Mouse (Mus musculus) hindbrain, embryonic 16.5 days (tissue): ENCODE measurements around the gene Dpm1. TPM values are rescaled to one million over a fixed set of nuclear protein-coding genes. Genes with fewer than 3 reads are reported as not detected.

Experiments used
- ATAC-seq: fragments of 200-750 bp; cut with Nextera tagmentation; 2 replicates; pipeline ENCODE4 v1.8.0; 2017; ENCODE audit warnings: moderate TSS enrichment, moderate library complexity
- H3K27ac ChIP-seq: fragments of 300-500 bp; sonication (generic); 2 replicates; pipeline ENCODE4 v1.5.1; 2014; ENCODE audit warnings: low read depth, mild to moderate bottlenecking, control low read depth, low read length, moderate library complexity
- H3K27me3 ChIP-seq: fragments of 300-500 bp; sonication (generic); replicated peaks from 2 replicates; pipeline ENCODE4 v1.6.1; 2014; ENCODE audit warnings: low read length; ENCODE audit not compliant: control insufficient read depth, insufficient read depth
- H3K36me3 ChIP-seq: fragments of 300-500 bp; sonication (generic); 2 replicates; pipeline ENCODE4 v1.6.1; 2014; ENCODE audit warnings: mild to moderate bottlenecking, low read length, moderate library complexity, mixed read lengths; ENCODE audit not compliant: control insufficient read depth, insufficient read depth
- H3K4me1 ChIP-seq: fragments of 300-500 bp; sonication (generic); 2 replicates; pipeline ENCODE4 v1.6.1; 2014; ENCODE audit warnings: low read depth, low read length; ENCODE audit not compliant: control insufficient read depth, insufficient read depth
- H3K4me2 ChIP-seq: fragments of 300-500 bp; sonication (generic); 2 replicates; pipeline ENCODE4 v1.6.1; 2014; ENCODE audit warnings: mild to moderate bottlenecking, low read length, control low read depth, moderate library complexity
- H3K4me3 ChIP-seq: fragments of 300-500 bp; sonication (generic); 2 replicates; pipeline ENCODE4 v1.5.1; 2014; ENCODE audit warnings: mild to moderate bottlenecking, low read length, control low read depth, moderate library complexity
- H3K9ac ChIP-seq: fragments of 300-500 bp; sonication (generic); 2 replicates; pipeline ENCODE4 v1.6.1; 2014; ENCODE audit warnings: low read depth, mild to moderate bottlenecking, control low read depth, low read length, moderate library complexity
- H3K9me3 ChIP-seq: fragments of 300-500 bp; sonication (generic); 2 replicates; pipeline ENCODE4 v1.6.1; 2014; ENCODE audit warnings: mild to moderate bottlenecking, low read length, moderate library complexity; ENCODE audit not compliant: control insufficient read depth
- WGBS: fragments of 180-500 bp; shearing (Covaris S2); extraction: QIAGEN DNeasy Blood & Tissue Kit; methylation state at CpG from one replicate; pipeline ENCODE4 v1.1.7; 2014; 5-methylcytosine and 5-hydroxymethylcytosine counted together
- microRNA-seq: library from miRNA; unstranded; fragments of <30 nt; microRNA quantifications from one replicate; pipeline ENCODE4, GENCODE M21; 2017
- polyA plus RNA-seq: library from polyadenylated mRNA; unstranded; fragments of >200 nt; fragmentation: Nextera tagmentation; extraction: Ambion mirVana; gene quantifications from 2 replicates; pipeline ENCODE4 v1.2.1, GENCODE M21; 2015

The Dpm1 gene
- polyA plus RNA-seq, 1 experiment from 2014 or later: 60.0 TPM

GRCm38 (mm10) chr2:168160370-168160930 lies 69.9 kb downstream of the Dpm1 start:
- no peaks in the 10 kb centered on the region for H3K36me3 ChIP-seq
- H3K4me2 ChIP-seq: no peak overlapping the region
- no peaks in the 10 kb centered on the region for H3K9me3 ChIP-seq
- ATAC-seq: no peak
- H3K9ac ChIP-seq: no peak overlapping the region
- no peaks in the 10 kb centered on the region for H3K27me3 ChIP-seq
- no peak overlapping the region for H3K27ac ChIP-seq
- H3K4me3 ChIP-seq: no peak overlapping the region
- 89% methylated on average over 9 of the region's 9 CpGs for WGBS
- peaks cover 13% of the 10 kb centered on the region for H3K4me1 ChIP-seq

Small RNA genes within 50 kb of the gene (microRNA-seq; reads per million reads assigned to microRNA genes)
- gene Gm24561: not detected

Other genes starting within 250 kb of the Dpm1 start
- 0.19 and 0.70 TPM in 2 replicates for gene Ripor3, start 220.0 kb downstream of the Dpm1 start, polyA plus RNA-seq
- gene Pard6b, start 149.6 kb downstream of the Dpm1 start, polyA plus RNA-seq: 4.5 and 6.6 TPM in 2 replicates
- gene Adnp, start 23.5 kb downstream of the Dpm1 start, polyA plus RNA-seq: 2.1 and 2.3 TPM in 2 replicates
- 15.1 and 16.8 TPM in 2 replicates for gene Gm20716, start 227 bp downstream of the Dpm1 start, polyA plus RNA-seq
- 6.9 and 7.5 TPM in 2 replicates for gene Mocs3, start within 50 bp of the Dpm1 start, polyA plus RNA-seq
- 1.9 and 2.0 TPM in 2 replicates for gene Kcng1, start 51.1 kb upstream of the Dpm1 start, polyA plus RNA-seq